Mouse (Mus musculus) megakaryocyte, embryonic 14.5 days (primary cell): ENCODE data around the gene Orc3. TPM values are rescaled to one million over a fixed set of nuclear protein-coding genes. Genes with fewer than 3 reads are reported as not detected.

ENCODE experiments used
- H3K27me3 ChIP-seq: replicated peaks from 2 replicates; pipeline ENCODE3; 2012; ENCODE audit warnings: inconsistent platforms
- H3K36me3 ChIP-seq: replicated peaks from 2 replicates; pipeline ENCODE3; 2012; ENCODE audit warnings: low read length, inconsistent platforms, mixed read lengths
- H3K4me1 ChIP-seq: 2 replicates; pipeline ENCODE4 v1.6.1; 2012; ENCODE audit warnings: inconsistent platforms
- H3K4me3 ChIP-seq: replicated peaks from 2 replicates; pipeline ENCODE3; 2012; ENCODE audit warnings: moderate library complexity, mild to moderate bottlenecking, inconsistent platforms
- H3K9me3 ChIP-seq: 2 replicates; pipeline ENCODE4 v1.6.1; 2012; ENCODE audit warnings: inconsistent platforms
- FLI1 ChIP-seq: IDR thresholded peaks from 2 replicates; pipeline ENCODE4 v1.6.1; 2012; ENCODE audit warnings: low read length, inconsistent platforms, mixed read lengths
- GATA1 ChIP-seq: IDR thresholded peaks from 3 replicates; pipeline ENCODE4 v1.6.1; 2012; ENCODE audit warnings: mixed read lengths, low read length, inconsistent platforms, borderline replicate concordance
- polyA plus RNA-seq: library from polyadenylated mRNA; stranded (reverse); fragments of >175 nt; gene quantifications from 2 replicates; pipeline ENCODE4 v1.2.3, GENCODE M21; 2012; ENCODE audit warnings: low replicate concordance; ENCODE audit not compliant: insufficient read depth

Orc3 gene
- polyA plus RNA-seq, 1 experiment: 1.9 TPM

DNA sequence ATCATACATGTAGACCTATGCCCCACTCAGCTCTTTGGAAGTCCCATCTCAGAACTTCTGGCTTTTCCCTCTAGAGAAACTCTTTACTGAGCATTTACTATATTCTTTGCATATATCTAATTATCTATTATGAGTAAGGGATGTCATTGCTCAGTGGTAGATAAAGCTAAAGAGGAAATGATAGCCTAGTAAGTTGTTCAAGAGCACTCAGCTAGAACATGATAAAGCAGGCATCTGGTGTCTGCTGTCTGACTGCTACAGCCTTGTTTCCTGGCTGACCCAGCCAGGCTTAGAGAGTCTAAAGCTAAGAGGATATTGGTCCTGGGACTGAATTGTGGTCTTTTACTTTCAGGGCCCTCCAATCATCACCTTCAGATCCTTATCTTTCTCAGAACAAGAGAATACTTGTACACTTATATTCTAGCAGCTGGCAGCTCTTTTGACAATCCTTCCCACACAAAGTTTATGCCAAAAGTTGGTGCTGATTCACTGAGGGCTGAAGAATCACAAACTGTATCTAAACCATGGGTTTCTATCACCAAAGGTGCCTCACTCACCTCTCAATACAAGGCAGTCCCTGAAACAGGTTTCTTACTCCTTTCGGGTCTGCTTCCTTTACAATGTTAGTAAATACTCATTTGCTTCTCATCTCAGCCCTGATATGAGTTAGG, 86.2 kb downstream of the Orc3 start:
- H3K4me3 ChIP-seq: no peak overlapping the region
- TF ChIP-seq FLI1 (no peak), GATA1 (no peak)
- H3K4me1 ChIP-seq: peaks cover 44% of the 10 kb centered on the region
- peaks cover 10% of the 10 kb centered on the region for H3K9me3 ChIP-seq
- peaks cover 3% of the 10 kb centered on the region for H3K27me3 ChIP-seq
- no peaks in the 10 kb centered on the region for H3K36me3 ChIP-seq

DNA sequence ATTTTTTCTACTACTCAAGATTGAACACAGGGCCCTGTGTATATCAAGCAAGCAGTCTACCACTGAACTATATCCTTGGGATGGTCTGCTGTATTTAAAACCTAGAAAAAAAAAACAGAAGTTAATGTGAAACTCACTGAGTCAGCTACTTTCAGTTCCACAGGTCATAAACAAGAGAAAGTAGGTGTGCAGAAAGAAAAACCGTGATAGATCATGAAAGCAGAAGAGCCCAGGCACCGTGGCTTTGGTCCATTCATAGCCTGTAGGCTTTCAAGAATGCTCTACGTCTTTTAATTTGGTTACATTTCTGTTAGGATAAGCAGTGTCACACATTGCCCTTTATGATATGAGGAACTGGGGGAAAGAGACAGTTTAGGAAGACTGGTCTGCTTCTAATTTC, 88.0 kb downstream of the Orc3 start:
- TF ChIP-seq GATA1 (no peak), FLI1 (no peak)
- no peak overlapping the region for H3K4me3 ChIP-seq

DNA sequence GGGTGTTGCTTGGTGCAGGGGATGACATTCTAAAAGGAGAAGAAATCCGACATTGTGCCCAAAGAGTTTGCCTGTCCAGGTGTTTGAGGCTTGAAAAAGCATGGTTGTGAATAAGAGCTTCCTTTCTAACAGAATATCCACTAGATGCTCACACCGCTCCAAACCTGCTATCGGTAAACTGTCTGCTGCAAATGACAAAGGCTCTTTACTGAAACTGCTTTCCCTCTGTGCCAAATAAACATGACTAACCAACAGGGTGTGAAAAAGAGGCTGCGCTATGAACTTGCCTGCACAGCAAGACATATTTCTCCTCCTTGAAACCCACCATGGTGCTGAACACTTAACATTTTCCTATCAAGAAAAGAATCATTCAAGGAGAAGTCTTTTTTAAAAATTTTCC, 91.2 kb downstream of the Orc3 start:
- Histone ChIP-seq H3K4me1 (peaks cover 40% of the 10 kb centered on the region), H3K4me3 (no peak overlapping the region), H3K36me3 (no peaks in the 10 kb centered on the region), H3K27me3 (no peaks in the 10 kb centered on the region), H3K9me3 (peaks cover 10% of the 10 kb centered on the region)
- no peak for TF ChIP-seq FLI1
- no peak for TF ChIP-seq GATA1

More for the DNA sequence above, 88.0 kb downstream of the Orc3 start:
- H3K36me3 ChIP-seq: no peaks in the 10 kb centered on the region
- no peaks in the 10 kb centered on the region for H3K27me3 ChIP-seq
- H3K4me1 ChIP-seq: peaks cover 54% of the 10 kb centered on the region
- peaks cover 10% of the 10 kb centered on the region for H3K9me3 ChIP-seq

DNA sequence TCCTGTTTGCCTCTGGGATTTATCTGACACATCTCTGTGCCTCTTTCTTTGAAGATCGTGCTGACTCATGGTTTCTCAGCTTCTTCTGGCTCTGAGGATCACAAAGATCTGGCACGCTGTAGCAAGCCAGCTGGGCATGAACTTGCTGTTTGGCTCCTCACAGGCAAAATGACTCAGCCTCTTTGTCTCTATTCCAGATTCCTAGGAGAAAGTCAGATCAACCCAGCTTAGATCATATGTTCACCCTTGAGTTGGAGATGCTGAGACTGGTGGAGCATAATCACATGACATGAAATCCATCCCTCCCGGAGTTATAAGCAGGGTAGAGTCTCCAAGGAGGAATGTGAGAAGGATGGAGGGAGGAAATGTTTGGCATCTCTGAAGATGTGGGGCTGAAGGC, 91.9 kb downstream of the Orc3 start:
- H3K27me3 ChIP-seq: no peaks in the 10 kb centered on the region
- H3K4me3 ChIP-seq: no peak overlapping the region
- peaks cover 32% of the 10 kb centered on the region for H3K4me1 ChIP-seq
- no peak for TF ChIP-seq FLI1
- no peaks in the 10 kb centered on the region for H3K36me3 ChIP-seq
- peaks cover 10% of the 10 kb centered on the region for H3K9me3 ChIP-seq

Other genes with a start within 250 kb of the Orc3 start
- gene Akirin2, start 64.0 kb downstream of the Orc3 start, polyA plus RNA-seq: 69.1 and 145 TPM in 2 replicates
- 2.0 and 17.6 TPM in 2 replicates for gene Rars2, start within 50 bp of the Orc3 start, polyA plus RNA-seq
- 0.87 TPM in 1 of 2 replicates, not detected in the other for gene Slc35a1, start 72.5 kb upstream of the Orc3 start, polyA plus RNA-seq
- gene Cfap206, start 115.3 kb upstream of the Orc3 start, polyA plus RNA-seq: not detected in 2 replicates
- gene Gm136, start 141.3 kb upstream of the Orc3 start, polyA plus RNA-seq: not detected in 2 replicates
- gene Smim8, start 163.5 kb upstream of the Orc3 start, polyA plus RNA-seq: 5.0 TPM in 1 of 2 replicates, not detected in the other